Mouse (Mus musculus) cortical plate, adult 2 months (tissue): ENCODE results near the gene Olfr270.

Experiments used
- CTCF ChIP-seq: fragments of 200-500 bp; IDR thresholded peaks from 2 replicates; pipeline ENCODE4 v1.5.1; 2011; ENCODE audit warnings: mild to moderate bottlenecking, control low read depth, low read length; ENCODE audit not compliant: insufficient read depth; ENCODE audit errors: extremely low read depth
- POLR2A ChIP-seq: fragments of 200-500 bp; IDR thresholded peaks from 2 replicates; pipeline ENCODE4 v1.6.1; 2011; ENCODE audit warnings: mild to moderate bottlenecking, low read length, control low read depth; ENCODE audit not compliant: insufficient read depth; ENCODE audit errors: extremely low read depth

- TF ChIP-seq CTCF (no peak), POLR2A (no peak)
Observed at GRCm38 (mm10) chr4:52999449-52999848, 35.1 kb downstream of the Olfr270 start.
